Comparison of ENCODE assay signal across 7 mouse cellular contexts in genomic region chr9:41935373-41935971, GRCm38 (mm10).
DNase-seq lines count a peak whose midpoint lies in the region; ATAC-seq and TF ChIP-seq lines count a peak whose summit lies in the region.

No protein-coding gene starts in this region.

- H3K9ac ChIP-seq in CH12.LX (ENCODE audit: insufficient read depth, low read depth): no peak overlapping the region
- peak overlapping the region; percentile 56 for H3K9ac ChIP-seq in kidney, postnatal 0 days (ENCODE audit: low read depth, low read length)
- no peak overlapping the region for H3K9ac ChIP-seq in liver, embryonic 14.5 days (replicated peaks)

- TF ChIP-seq POLR2A in CH12.LX (IDR thresholded peaks at IDR 0.05; ENCODE audit: low read depth, low read length): no peak

- no peak for TF ChIP-seq RAD21 in CH12.LX (IDR thresholded peaks at IDR 0.05; ENCODE audit: low read depth, low read length)

- dilution Hi-C loops in CH12.LX (cut with MboI; ENCODE audit: extremely low pct_ligation_motif_present, extremely low pct_unique_long_range_greater_than_20kb, low sequenced_read_pairs): no loop called here

- peak overlapping the region; percentile 69; the same call in 1 of the 2 replicates for H3K4me2 ChIP-seq in CH12.LX (ENCODE audit: insufficient read depth, low read depth, poor library complexity, severe bottlenecking)
- peak overlapping the region; percentile 79 for H3K4me2 ChIP-seq in kidney, postnatal 0 days (ENCODE audit: low read length)
- peak overlapping the region; percentile 39 for H3K4me2 ChIP-seq in liver, embryonic 14.5 days (ENCODE audit: low read depth)

- DNase-seq in CH12.LX (ENCODE audit: extremely low read depth): peak; percentile 10
- DNase-seq in ZHBTc4 (ENCODE audit: low read depth, low spot score): peak; percentile 95
- peak; percentile 44 to 45 for DNase-seq in frontal cortex, postnatal 14 days (ENCODE audit: low spot score in 2 of 2)
- DNase-seq in kidney, postnatal 0 days (ENCODE audit: low spot score): peak; percentile 68
- no peak for DNase-seq in liver, embryonic 14.5 days (ENCODE audit: low read depth in 3 of 3, low spot score in 3 of 3)
- DNase-seq in retina, postnatal 1 day: peak; percentile 66
- DNase-seq in adipocyte (ENCODE audit: low spot score): no peak

- H3K27ac ChIP-seq in CH12.LX (ENCODE audit: insufficient read depth, low read depth): no peak overlapping the region
- H3K27ac ChIP-seq in kidney, postnatal 0 days: peak overlapping the region; percentile 72
- H3K27ac ChIP-seq in liver, embryonic 14.5 days: no peak overlapping the region

- peak; percentile 65 for ATAC-seq in kidney, postnatal 0 days (replicated peaks; ENCODE audit: low FRiP score, low read depth)
- ATAC-seq in liver, embryonic 14.5 days (ENCODE audit: insufficient read depth): no peak

- no peaks in the 10 kb centered on the region for H3K27me3 ChIP-seq in CH12.LX (replicated peaks)
- no peaks in the 10 kb centered on the region for H3K27me3 ChIP-seq in kidney, postnatal 0 days (ENCODE audit: insufficient read depth, low read length)
- no peaks in the 10 kb centered on the region for H3K27me3 ChIP-seq in liver, embryonic 14.5 days (ENCODE audit: control insufficient read depth, insufficient read depth, low read length)

- H3K4me1 ChIP-seq in CH12.LX (ENCODE audit: control insufficient read depth in 1 of 2, insufficient read depth in 2 of 2): peaks cover 6 to 44% of the 10 kb centered on the region in 2 experiments; a peak in 3 of 4 replicates
- peaks cover 31% of the 10 kb centered on the region for H3K4me1 ChIP-seq in kidney, postnatal 0 days (replicated peaks; ENCODE audit: insufficient read depth, low read length)
- H3K4me1 ChIP-seq in liver, embryonic 14.5 days (replicated peaks; ENCODE audit: control insufficient read depth in 2 of 2, insufficient read depth in 2 of 2, low read length in 1 of 2): 0 out of 4 replicates have a peak, but pooled peaks cover 0 to 2% of the 10 kb centered on the region in 2 experiments

- H3K9me3 ChIP-seq in CH12.LX (replicated peaks; ENCODE audit: low read length): no peaks in the 10 kb centered on the region
- H3K9me3 ChIP-seq in kidney, postnatal 0 days (replicated peaks; ENCODE audit: low read length): no peaks in the 10 kb centered on the region
- no peaks in the 10 kb centered on the region for H3K9me3 ChIP-seq in liver, embryonic 14.5 days (ENCODE audit: control insufficient read depth, low read length)

- H3K4me3 ChIP-seq in CH12.LX (replicated peaks in 1 of 3; ENCODE audit: low read depth in 2 of 3, low read length in 2 of 3, poor library complexity in 1 of 3): peak overlapping the region in 1 of 3 experiments; percentile 45
- peak overlapping the region; percentile 27 for H3K4me3 ChIP-seq in kidney, postnatal 0 days (replicated peaks; ENCODE audit: low read depth, low read length)
- H3K4me3 ChIP-seq in liver, embryonic 14.5 days (ENCODE audit: insufficient read depth in 1 of 2, low read depth in 2 of 2, low read length in 2 of 2): 0 out of 4 replicates have a peak overlapping the region, but pooled peaks of 1 of the 2 experiments have one; percentile 2

- H3K79me2 ChIP-seq in CH12.LX (replicated peaks; ENCODE audit: control insufficient read depth, extremely low read depth, insufficient read depth, poor library complexity, severe bottlenecking): no peaks in the 10 kb centered on the region

- 2% methylated on average over 21 of the region's 21 CpGs for WGBS in kidney, postnatal 0 days
- WGBS in liver, embryonic 14.5 days (ENCODE audit: insufficient replicate concordance): 3% methylated on average over 21 of the region's 21 CpGs

- in situ Hi-C loops in CH12.LX (cut with MboI; ENCODE audit: low pct_ligation_motif_present, low pct_unique_long_range_greater_than_20kb, low sequenced_read_pairs): loop anchor here (25.0 kb wide), 1 partner anchor 948 kb away; no protein-coding TSS in a partner anchor

- H3K36me3 ChIP-seq in CH12.LX (replicated peaks in 1 of 2; ENCODE audit: control insufficient read depth in 1 of 2, insufficient read depth in 1 of 2, low read length in 1 of 2): no peaks in the 10 kb centered on the region
- H3K36me3 ChIP-seq in kidney, postnatal 0 days (ENCODE audit: insufficient read depth, low read length): no peaks in the 10 kb centered on the region
- H3K36me3 ChIP-seq in liver, embryonic 14.5 days (replicated peaks; ENCODE audit: control insufficient read depth, insufficient read depth, low read depth): no peaks in the 10 kb centered on the region

- TF ChIP-seq CTCF in CH12.LX (conservative IDR thresholded peaks at IDR 0.05 in 1 of 2, IDR thresholded peaks at IDR 0.05 in 1 of 2; ENCODE audit: low read depth in 2 of 2, low read length in 2 of 2): no peak
- no peak for TF ChIP-seq CTCF in kidney, postnatal 0 days (IDR thresholded peaks at IDR 0.05; ENCODE audit: low read depth)
- no peak for TF ChIP-seq CTCF in liver, embryonic 14.5 days (IDR thresholded peaks at IDR 0.05; ENCODE audit: low read depth)

- TF ChIP-seq EP300 in CH12.LX (IDR thresholded peaks at IDR 0.05; ENCODE audit: low read length): no peak
- no peak for TF ChIP-seq EP300 in liver, embryonic 14.5 days (IDR thresholded peaks at IDR 0.05; ENCODE audit: low read depth)

TF ChIP-seq in CH12.LX, 34 proteins besides CTCF, POLR2A, EP300 and RAD21:
- TF ChIP-seq UBTF (IDR thresholded peaks at IDR 0.05; ENCODE audit: low read depth, low read length) (no peak), BHLHE40 (IDR thresholded peaks at IDR 0.05; ENCODE audit: low read depth, low read length) (peak; percentile 81)

Comparison
In these comparisons a context has a peak if more than half of its experiments do, and no peak if none do; other contexts are left out.
1. DNase-seq: peak in CH12.LX (single experiment), ZHBTc4 (single experiment), frontal cortex, postnatal 14 days (2 of 2), kidney, postnatal 0 days (single experiment) and retina, postnatal 1 day (single experiment); none in liver, embryonic 14.5 days (0 of 3) and adipocyte (single experiment).
2. Peak in every context shown above with its lines, with median percentiles within 50 percentile points of each other: H3K4me2 ChIP-seq.